Mouse (Mus musculus): ENCODE data around the gene V1ra8. TPM values are rescaled to one million over a fixed set of nuclear protein-coding genes. Genes with fewer than 3 reads are reported as not detected.
"Not testable (repeated sequence)": the region's sequence is repeated elsewhere in the genome, so short reads cannot be mapped to it uniquely, and the experiment has no call there.

Gene V1ra8
- not detected for total RNA-seq (2021)
- long read RNA-seq, experiment 1, result 0 reads
- long read RNA-seq, experiment 2, result 0 reads

DNA sequence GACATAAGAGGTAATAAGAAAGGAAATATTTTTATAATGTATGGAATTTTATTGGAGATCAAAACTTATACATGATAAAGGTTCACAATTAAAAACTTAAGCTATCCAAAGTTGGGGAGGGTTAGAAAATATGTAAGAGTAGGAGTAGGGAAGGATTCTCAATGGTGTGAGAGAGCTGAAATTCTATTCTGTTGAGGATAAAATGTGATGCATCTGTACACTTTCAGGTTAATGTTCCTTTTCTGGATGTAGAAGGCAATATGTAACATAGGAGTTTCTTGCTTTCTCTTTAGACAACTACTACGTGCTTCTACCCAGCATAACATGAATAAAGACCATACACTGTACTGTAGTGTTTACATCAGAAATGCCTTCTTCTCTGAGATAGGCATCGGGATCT, at the start of gene V1ra8:
Gene V1ra8, plus strand, starts transcription at position 301 of the 400 bp plus-strand sequence.
- DNase-seq, result not testable (repeated sequence)

DNA sequence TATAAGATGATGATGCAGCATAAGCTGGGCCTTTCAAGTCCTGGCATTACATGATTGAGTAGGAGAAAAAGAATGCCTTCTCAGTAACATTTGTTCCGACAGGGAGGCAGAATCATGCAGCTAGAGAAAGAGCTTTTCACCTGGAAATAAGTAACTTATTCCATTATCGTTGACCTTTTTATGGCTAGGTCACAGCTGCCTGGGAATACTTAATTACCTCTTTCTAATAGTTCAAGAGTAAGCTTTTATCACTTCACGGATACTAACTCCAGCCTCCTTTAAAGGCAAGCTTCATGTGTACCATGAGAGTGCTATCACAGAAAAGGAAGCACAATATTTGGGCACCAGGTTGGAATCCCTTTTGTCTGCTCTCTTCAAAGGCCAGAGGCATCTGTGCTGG, 42.5 kb upstream of the V1ra8 start:
- no peak for DNase-seq

DNA sequence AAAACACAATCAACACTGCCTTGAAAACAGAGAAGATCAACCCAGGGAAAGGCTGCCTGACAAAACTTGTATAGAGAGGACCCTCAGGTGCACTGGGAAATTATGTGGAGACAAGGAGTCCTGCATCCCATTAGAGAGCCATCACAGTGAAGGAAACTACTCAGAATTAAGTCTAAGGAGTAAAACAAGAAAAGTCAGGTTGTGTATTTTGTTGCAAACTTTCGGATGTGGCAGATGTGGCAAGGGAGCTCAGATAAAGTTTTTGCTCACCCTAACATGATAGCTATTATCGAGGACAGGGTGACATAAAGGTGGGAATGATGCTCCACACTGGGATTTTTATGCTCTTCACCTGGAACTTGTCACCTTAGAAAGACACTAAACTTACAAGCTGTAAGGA, 28.1 kb upstream of the V1ra8 start, which contains the start of gene Vmn1r52:
Gene Vmn1r52, plus strand, starts transcription at position 301 of the 400 bp plus-strand sequence.
- DNase-seq, result no peak

DNA sequence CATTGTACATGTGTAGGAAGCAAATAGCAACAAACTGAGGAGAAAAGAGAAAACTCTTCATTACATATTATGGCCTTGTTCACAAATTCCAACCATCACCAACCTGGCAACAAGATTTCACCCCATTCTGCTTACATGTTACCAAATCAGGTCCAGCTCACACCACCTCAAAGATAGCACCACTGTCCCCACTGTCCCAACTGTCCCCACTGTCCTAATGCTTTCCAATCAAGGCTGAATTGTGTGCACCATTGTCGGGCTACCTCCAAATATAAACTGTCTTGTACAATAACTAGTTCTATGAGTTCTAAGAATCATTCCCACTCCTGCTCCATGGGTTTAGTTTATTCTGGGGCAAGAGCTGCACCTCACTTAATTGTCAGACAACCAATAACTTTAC, 21.7 kb downstream of the V1ra8 start, which contains the start of gene Vmn1r53:
Gene Vmn1r53, minus strand, starts transcription at position 101 of the 400 bp plus-strand sequence.
- DNase-seq, result no peak

DNA sequence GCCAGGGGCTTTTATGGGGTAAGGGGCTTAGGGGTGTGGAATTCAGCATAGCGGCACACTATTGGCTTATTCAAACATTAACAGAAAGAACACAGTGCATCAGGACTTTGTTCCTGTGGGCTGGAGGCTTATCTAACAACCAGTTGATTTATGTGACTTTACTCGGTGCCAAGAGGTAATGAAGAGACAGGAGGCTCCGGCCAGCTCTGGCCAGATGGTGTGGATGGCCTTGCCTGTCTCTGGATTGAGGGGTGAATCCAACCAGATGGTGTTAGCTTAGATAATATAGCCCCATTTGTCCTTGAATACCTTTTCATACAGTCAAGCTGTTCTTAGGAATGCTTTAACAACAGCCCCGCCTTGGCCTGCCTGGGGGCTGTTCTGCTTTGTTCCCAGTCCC, 29.5 kb downstream of the V1ra8 start:
- DNase-seq, result not testable (repeated sequence)

DNA sequence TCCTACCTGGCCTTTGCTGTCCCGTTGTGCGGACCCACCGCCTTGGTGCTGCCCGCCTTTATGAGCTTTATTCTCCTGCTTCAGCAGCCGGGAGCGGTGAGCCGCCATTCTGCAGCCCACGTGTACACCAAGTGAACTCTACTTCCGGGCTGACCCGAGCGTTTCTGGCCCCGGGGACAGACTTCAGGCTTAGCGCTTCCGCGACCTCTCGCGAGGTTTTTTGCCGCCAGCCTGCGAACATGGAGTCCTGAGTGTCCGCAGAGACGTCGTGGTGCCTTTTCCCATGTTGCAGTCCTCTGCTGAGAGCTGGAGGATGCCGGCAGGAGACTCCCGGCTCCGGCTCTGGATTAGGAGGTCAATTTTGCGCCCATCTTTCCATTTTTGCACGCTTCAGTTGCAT, 30.1 kb downstream of the V1ra8 start:
- no peak for DNase-seq

DNA sequence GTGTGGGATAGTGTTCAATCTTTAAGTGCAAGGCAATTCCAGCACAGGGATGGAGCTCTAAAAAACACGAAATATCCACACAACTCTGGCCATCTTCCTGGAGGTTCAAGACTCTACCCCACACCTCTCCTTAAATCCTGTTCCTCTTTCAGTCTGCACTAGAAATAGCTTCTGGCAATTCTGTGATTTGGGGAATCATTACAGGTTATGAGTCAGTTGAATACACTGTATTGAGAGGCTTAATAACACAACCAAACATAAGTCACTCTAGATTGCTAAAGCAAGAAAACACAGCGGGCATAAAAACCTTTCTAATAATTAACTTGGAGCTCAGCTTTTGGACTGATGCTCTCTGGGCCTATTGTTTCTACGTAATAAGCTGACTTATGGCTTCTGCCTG, 41.4 kb downstream of the V1ra8 start:
- no peak for DNase-seq

DNA sequence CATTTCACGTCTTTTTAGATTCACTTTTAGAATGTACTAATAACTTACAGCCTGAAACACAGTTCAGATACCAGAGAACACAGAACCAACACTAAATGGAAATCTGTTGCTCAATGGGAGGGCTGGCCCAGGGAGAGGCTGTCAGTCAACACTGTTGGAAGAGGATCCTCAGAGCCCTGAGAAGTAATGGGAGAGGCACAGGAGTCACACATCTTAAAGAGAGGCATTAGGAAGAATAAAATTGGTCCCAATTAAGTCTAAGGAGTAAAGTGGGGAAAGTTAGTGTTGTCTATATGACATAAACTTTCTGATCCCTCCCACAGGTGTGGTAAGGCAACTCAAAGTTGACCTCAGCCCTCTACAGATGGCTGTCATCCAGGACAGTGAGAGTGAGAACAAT, 43.4 kb downstream of the V1ra8 start, which contains the start of gene Vmn1r54:
Gene Vmn1r54, plus strand, starts transcription at position 301 of the 400 bp plus-strand sequence.
- DNase-seq, result no peak

Other genes starting within 250 kb of the V1ra8 start
- gene Vmn1r46, start 233.5 kb upstream of the V1ra8 start, total RNA-seq (2021), result not detected
- not detected for gene Vmn1r47, start 186.6 kb upstream of the V1ra8 start, total RNA-seq (2021)
- gene Vmn1r48, start 166.0 kb upstream of the V1ra8 start, total RNA-seq (2021), result not detected
- gene Vmn1r49, start 124.3 kb upstream of the V1ra8 start, total RNA-seq (2021), result not detected
- gene Vmn1r50, start 101.4 kb upstream of the V1ra8 start, total RNA-seq (2021), result not detected
- not detected for gene Vmn1r51, start 80.2 kb upstream of the V1ra8 start, total RNA-seq (2021)
- not detected for gene Vmn1r52, start 28.0 kb upstream of the V1ra8 start, total RNA-seq (2021)
- not detected for gene Vmn1r53, start 21.6 kb downstream of the V1ra8 start, total RNA-seq (2021)
- not detected for gene Vmn1r54, start 43.5 kb downstream of the V1ra8 start, total RNA-seq (2021)
- gene BC048671, start 98.4 kb downstream of the V1ra8 start, total RNA-seq (2021), result not detected
- gene Chst13, start 122.4 kb downstream of the V1ra8 start, total RNA-seq (2021), result under 1 TPM in 1 of 2 experiments, not detected in 1; 0.38 TPM
- not detected for gene Uroc1, start 130.5 kb downstream of the V1ra8 start, total RNA-seq (2021)
- gene Zxdc, start 166.7 kb downstream of the V1ra8 start, total RNA-seq (2021), result 10 to 100 TPM; 11.3 to 13.8 TPM
- gene Cfap100, start 226.0 kb downstream of the V1ra8 start, total RNA-seq (2021), result 1 to 10 TPM; 1.0 to 1.1 TPM

Data from gastrocnemius, postnatal 25 days (tissue).